Mouse (Mus musculus): ENCODE results near the gene Gck.

The Gck gene

DNA sequence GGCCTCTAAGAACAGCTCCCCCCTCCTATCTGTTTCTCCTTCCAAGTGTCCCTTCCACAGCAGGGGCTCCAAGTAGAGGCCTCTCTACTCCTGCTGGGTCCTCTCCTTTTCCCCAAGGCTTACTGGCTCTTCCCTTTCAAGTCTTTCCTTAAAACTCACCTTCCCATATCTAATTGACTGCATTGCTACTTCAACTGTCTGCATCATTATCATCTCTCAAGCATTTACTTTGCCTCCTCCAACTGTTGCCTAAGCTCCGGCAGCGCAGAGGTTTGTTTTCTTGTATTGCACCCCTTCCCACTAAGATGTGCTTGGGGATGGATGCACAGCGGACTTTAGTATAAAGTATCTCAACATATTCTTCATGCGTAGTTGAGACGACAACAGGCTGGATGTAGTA is 72.5 kb downstream of the Gck start:
- DNase-seq (ENCODE audit: inconsistent ontology term) = no peak

DNA sequence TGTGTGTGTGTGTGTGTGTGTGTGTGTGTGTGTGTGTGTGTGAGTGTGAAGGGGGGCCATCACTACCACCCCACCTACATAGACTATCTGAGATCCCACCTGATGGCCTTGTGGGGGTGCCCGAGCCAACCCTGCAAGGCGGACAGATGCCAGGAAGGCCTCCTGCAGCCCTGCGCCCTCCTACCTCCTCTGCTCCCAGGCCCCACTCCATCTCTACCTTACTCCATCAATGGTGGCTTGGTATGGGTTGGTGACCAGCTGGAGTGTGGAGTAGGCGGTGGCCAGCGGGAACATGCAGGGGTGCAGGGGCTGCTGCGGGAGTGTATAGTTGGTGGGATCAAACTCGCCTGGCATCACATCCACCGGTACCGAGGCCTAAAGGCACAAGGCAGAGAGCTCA is 76.7 kb downstream of the Gck start:
- no peak for DNase-seq (ENCODE audit: inconsistent ontology term)

DNA sequence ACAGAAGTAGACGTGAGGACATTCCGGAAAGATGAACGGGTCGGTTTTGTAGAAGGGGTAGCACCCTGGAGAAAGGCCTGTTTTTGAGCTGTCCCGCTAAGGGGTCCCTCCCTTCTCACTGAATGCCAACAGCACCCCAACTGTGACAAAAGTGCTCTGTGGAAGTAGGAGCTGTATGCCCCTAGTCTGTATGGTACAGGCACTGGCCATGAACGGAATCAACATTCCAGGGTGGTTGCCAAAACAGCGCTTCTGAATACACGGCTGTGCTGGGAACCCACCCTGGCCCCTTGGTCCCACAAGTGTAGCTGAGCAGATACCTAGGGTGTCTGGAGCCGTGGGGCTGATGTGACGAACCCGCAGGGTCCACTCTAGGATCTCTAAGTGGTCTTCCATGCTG is 77.2 kb downstream of the Gck start:
- no peak for DNase-seq (ENCODE audit: inconsistent ontology term)

DNA sequence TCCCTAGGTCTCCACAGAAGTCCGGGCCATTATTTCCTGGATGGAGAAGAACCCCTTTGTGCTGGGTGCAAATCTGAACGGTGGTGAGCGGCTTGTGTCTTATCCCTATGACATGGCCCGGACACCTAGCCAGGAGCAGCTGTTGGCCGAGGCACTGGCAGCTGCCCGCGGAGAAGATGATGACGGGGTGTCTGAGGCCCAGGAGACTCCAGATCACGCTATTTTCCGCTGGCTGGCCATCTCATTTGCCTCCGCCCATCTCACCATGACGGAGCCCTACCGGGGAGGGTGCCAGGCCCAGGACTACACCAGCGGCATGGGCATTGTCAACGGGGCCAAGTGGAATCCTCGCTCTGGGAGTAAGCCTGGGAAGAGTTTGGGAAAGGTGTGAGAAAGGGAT is 79.8 kb downstream of the Gck start:
- DNase-seq (ENCODE audit: inconsistent ontology term) = no peak

DNA sequence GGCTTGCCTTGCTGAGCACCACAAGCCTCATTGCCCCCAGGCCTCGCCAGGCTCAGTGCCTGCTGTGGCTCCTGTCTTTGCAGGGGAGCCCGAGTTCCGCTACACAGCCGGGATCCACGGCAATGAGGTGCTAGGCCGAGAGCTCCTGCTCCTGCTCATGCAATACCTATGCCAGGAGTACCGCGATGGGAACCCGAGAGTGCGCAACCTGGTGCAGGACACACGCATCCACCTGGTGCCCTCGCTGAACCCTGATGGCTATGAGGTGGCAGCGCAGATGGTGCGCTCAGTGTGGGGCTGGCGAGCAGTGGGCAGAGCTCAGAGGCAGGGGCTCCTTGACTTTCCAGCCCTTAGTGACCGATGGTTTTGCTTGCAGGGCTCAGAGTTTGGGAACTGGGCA is 80.5 kb downstream of the Gck start:
- no peak for DNase-seq (ENCODE audit: inconsistent ontology term)

DNA sequence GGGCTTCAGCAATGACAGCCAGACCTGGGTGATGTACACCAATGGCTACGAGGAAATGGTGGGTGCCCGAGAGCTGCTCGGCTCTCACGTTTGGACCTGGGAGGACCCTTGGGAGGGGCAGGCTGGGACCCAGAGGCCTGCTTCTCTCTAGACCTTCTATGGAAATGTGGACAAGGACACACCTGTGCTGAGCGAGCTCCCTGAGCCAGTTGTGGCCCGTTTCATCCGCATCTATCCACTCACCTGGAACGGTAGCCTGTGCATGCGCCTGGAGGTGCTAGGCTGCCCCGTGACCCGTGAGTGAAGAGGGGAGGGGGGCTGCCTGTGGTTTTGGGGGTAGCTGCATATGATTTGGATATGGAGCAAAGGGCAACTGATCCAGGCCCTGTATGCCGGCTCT is 81.6 kb downstream of the Gck start:
- no peak for DNase-seq (ENCODE audit: inconsistent ontology term)

DNA sequence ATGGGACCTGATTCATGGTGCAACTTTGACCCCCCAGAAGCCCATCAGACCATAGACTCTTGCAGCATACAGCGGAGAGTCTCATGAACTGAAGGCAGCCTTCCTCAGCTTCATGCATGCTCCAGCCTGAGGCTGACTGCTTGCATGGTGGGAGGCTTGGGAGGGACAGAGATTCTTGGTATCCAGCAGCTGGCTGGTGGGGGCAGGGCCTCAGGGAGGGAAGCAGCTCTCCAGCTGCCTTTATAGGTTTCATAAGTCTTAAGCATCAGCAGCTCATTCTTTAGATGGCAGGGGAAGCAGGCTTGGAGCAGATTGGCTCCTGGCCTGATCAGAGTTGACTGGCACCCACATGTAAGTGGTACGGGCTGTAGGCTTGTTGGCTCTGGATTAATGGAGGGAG is 82.7 kb downstream of the Gck start:
- no peak for DNase-seq (ENCODE audit: inconsistent ontology term)

DNA sequence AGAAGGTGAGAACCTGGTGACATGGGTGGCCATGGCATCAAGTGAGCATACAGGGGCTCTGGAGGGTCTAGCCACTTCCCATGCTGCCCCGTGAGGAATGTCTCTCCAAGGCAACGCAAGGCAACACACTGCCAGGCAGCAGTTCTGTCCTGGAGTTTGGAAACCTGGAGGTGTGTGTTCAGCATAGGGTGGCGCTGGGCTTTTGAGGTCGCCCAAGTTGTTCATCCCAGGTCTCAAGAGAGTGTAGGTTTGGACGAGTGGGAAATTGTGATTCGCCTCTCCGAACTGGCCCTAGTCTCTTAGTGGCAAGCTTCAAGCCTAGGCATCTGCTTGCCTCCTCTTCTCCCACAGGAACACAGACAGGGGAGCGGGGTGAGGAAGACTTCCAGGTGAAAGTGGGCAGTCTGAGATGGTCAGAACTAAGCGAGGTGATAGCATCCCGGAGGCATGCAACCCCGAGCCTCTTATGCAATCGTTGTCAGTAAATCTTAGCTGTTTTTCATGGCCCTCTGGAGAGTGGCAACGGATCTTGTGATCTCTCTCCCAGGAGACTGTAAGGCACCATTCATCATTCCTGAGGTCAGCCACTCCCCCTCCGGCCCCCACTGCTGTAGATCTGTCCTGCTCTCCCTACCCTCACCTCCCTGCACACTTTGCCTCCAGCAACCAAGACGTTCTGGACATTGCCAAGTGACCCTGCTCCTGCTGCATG is 87.3 kb downstream of the Gck start:
- peak; percentile 33 for DNase-seq (ENCODE audit: inconsistent ontology term)

DNA sequence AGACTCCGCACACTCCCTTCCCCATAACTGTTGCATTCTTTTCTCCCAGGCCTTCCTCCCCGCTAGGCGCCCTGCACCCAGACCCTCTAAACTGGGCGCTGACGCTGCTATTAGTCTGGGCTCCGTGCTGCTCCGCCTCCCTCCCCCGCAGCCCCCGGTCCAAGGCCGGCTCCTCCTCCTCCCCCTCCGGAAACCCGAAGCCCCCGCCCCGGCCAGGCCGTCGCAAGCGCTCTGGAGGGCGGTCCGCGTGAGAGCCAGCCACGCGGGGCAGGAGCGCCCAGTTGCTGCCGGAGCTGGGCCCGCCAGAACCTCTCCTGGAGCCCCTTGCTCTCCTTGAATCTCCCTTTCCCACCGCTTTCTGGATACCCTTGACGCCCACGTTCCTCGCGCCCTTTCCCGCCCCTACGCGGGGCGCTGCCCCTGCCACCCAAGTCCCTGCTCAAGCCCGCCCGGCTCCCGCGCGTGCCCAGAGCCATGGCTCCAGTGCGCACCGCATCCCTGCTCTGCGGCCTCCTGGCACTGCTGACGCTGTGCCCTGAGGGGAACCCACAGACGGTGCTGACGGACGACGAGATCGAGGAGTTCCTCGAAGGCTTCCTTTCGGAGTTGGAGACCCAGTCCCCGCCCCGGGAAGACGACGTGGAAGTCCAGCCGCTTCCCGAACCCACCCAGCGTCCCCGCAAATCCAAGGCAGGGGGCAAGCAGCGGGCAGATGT is 88.0 kb downstream of the Gck start, which contains the start of gene Aebp1:
Gene Aebp1, plus strand, starts transcription at position 270 of the 716 bp plus-strand sequence.
- peak; percentile 67 for DNase-seq (ENCODE audit: inconsistent ontology term)

DNA sequence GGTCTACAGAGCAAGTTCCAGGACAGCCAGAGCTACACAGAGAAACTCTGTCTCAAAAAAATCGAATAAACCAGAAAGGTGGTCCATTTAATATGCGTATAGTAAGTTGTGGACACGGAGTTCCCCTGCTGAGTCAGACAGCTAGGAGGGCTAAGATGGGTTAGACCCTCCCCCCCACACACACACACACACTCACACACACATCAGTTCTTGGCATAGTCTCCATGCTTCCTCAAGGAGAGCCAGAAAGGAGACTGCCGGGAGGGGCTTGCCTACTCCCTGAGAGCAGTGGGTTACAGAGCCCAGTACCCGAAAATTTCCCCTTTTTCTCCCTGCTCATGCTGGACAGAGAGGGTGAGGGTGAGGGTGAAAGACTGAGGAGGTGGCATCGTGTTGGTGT is 89.2 kb downstream of the Gck start:
- no peak for DNase-seq (ENCODE audit: inconsistent ontology term)

DNA sequence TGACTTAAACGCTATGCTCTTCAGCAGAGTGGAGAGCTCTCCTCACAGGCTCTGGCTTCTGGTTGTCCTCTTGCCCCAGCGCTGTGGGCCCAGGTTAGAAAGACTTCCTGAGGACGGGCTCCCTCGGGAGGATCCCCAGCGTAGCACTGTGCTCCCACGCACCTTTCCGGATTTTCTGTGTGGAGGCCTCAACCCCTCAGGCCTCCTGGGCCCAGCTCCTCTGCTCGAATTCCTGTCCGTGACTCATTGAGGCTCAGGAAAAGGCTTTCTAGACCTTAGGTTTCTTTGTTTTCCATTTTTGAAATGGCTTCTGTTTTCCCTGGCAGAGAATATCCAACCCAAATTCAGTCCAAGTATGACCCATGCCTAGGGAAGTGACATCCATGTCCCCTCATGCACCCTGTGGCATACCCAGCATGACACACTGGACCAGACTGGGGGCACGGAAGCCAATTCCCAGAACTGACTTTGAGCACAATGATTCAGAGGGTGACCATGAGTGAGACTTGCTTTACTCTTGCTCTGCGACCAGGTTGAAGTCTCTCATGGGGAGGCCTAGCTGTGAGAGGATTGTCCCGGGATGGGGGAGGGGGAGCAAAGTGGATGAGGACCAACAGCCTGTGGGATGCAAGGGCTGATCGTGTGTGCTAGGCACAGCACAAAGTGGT is 89.9 kb downstream of the Gck start:
- peak; percentile 49 for DNase-seq (ENCODE audit: inconsistent ontology term)

DNA sequence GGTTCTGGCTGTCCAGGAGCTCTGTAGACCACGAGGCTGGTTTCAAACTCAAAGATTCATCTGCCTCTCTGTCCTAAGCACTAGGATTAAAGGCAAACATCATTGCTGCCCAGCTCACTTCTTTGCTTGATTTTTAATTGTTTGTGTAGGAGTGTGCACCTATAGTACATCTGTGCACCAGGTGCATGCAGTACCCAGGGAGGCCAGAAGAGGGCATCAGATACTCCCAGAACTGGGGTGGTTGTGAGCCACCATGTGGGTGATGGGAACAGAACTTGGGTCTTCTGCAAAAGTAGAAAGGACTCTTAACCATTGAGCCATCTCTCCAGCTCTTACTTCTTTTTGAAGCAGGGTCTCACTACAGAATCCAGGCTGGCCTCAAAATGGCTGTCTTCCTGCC is 91.2 kb downstream of the Gck start:
- DNase-seq (ENCODE audit: inconsistent ontology term) = no peak

DNA sequence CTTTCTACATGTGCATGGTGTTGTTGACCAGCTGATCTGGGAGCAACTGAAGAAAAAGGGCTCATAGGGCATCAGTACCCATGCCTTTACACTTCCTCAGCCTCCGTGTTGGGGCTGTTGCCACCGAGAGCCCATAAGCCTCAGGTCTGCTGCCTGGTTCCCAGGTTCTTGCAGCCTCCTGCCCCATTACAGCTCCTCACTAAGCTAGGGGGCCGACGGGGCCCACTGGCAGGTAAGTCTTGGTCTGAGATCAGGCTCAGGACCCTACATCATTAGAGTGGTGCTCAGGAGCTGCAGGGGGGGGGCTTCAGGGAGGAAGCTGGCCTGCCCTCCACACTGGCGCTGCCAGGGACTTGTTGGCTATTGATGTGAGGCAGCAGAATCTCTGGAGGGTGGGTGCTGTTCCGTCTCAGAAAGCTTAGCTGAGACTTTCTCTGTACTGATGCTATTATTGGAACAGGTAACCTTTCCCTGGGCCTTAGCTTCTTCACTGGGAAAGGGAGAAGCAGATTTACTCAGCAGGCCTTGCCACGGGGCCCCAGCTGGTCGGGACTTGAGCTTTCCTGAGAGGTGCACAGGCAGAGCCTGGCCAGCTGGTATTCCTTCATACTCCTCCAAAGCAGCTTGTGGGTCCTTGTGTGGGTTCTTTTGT is 93.3 kb downstream of the Gck start:
- DNase-seq (ENCODE audit: inconsistent ontology term) = no peak

DNA sequence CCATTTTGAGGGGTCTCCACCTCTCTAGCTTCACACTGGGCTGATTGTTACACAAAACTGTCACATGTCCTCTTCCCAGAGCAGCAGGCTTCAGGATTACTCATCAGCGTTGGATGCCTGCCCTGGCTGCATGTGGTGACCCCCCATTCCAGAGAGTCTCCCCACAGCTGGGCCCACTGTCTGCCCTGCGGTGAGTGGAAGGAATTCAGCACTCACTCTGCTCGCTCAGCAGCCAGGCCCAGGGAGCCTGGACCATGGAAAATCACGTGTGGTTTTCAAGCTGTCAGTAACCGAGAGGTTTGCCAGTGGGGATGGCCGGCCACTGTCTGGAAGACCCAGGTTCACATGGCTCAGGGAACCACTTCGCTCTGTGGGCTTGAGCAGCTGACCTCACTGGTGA is 94.0 kb downstream of the Gck start:
- DNase-seq (ENCODE audit: inconsistent ontology term) = peak; percentile 98

DNA sequence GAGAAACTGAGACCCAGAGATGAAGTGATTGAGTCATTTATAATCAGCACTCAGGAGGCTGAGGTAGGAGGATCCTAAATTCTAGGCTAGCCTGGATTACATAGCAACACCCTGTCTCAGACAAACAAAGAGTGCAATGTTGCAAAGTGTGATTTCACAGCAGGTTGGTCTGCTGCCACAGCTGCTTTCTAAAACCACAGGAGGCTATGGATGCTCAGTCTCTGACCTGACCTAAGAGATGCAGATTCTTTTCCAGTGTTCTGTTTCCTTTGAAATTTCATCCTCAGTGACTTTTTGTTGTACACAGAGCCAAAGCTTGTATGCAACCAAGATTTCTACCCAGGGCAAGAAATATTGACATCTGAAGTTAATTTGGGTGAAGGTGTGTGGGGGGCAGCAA is 94.4 kb downstream of the Gck start:
- DNase-seq (ENCODE audit: inconsistent ontology term) = peak; percentile 94

DNA sequence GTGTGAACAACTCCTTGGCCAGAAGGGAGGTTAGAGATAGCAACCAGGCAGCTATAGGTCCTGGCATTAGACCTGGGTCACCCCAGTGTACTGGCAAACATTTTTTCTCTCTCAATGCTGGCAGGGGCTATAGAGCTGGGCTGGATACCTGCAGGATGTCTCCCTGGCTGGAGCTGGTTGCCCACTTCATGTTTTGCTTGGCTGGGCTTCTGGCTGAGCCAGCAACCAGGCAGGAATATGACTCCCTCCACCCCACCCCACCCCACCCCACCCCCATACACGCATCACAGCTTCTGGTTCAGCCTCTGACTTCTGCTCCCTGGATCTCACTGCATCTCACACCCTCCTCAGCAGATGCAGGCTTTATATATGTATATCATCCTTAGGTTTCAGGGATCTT is 97.6 kb downstream of the Gck start:
- DNase-seq (ENCODE audit: inconsistent ontology term) = no peak

DNA sequence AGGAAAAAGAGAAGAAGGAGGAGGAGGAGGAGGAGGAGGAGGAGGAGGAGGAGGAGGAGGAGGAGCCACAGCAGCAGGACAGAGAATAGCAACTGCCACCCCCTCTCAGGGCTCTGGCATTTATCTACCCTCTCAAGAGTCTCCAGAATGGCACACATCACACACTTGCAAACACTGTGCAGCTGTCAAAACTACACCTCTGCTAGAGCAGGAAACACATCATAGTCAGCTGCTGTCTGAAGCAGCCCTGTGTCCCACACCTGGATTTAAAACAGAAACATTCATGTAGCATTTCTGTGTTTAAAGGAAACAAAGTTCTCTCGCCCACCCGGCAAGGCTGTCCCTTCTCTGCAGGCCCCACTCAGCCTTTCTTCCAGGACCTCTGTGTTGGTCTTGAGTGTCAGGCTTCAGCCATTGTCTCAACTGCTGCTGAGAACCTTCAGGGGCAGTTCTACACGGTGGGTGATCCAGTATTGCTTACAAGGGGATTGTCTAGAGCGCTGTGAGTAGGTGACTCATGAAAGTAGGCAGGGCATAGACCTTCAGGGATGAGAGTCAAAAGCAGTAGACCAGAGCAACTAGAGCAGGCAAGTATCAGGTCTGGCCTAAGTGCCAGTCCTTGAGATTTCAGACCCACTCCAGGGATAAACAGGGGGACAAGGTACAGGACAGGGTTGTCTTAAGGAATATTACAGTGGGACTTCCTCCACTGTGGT is 98.7 kb downstream of the Gck start:
- no peak for DNase-seq (ENCODE audit: inconsistent ontology term)

Measured in Muller cell, postnatal 12 days (primary cell).